Mouse (Mus musculus) intestine, embryonic 14.5 days (tissue): ENCODE data around the gene Pip5kl1. TPM values are rescaled to one million over a fixed set of nuclear protein-coding genes. Genes with fewer than 3 reads are reported as not detected.

Experiments used
- ATAC-seq: fragments of 200-750 bp; cut with Nextera tagmentation; replicated peaks from 2 replicates; pipeline ENCODE4 v1.8.0; 2017; ENCODE audit warnings: low read depth, moderate number of reproducible peaks, moderate TSS enrichment, moderate library complexity; ENCODE audit not compliant: low FRiP score, low TSS enrichment
- DNase-seq: peaks from one replicate; pipeline ENCODE4 v3.0.0-alpha.2; 2018; ENCODE audit warnings: low spot score
- H3K27ac ChIP-seq: fragments of 300-500 bp; sonication (generic); 2 replicates; pipeline ENCODE4 v1.5.1; 2014; ENCODE audit warnings: low read depth, mild to moderate bottlenecking, control low read depth
- H3K27me3 ChIP-seq: fragments of 300-500 bp; sonication (generic); replicated peaks from 2 replicates; pipeline ENCODE4 v1.6.1; 2014; ENCODE audit warnings: low read length, control low read depth; ENCODE audit not compliant: control insufficient read depth, insufficient read depth
- H3K36me3 ChIP-seq: fragments of 300-500 bp; sonication (generic); 2 replicates; pipeline ENCODE4 v1.6.1; 2014; ENCODE audit warnings: low read length, control low read depth; ENCODE audit not compliant: control insufficient read depth, insufficient read depth
- H3K4me1 ChIP-seq: fragments of 300-500 bp; sonication (generic); replicated peaks from 2 replicates; pipeline ENCODE4 v1.6.1; 2014; ENCODE audit warnings: low read length, control low read depth, mixed read lengths; ENCODE audit not compliant: control insufficient read depth, insufficient read depth
- H3K4me2 ChIP-seq: fragments of 300-500 bp; sonication (generic); 2 replicates; pipeline ENCODE4 v1.6.1; 2014; ENCODE audit warnings: low read length
- H3K4me3 ChIP-seq: fragments of 300-500 bp; sonication (generic); 2 replicates; pipeline ENCODE4 v1.5.1; 2014; ENCODE audit warnings: low read depth, low read length, control low read depth, mixed read lengths
- H3K9ac ChIP-seq: fragments of 300-500 bp; sonication (generic); 2 replicates; pipeline ENCODE4 v1.6.1; 2014; ENCODE audit warnings: mild to moderate bottlenecking, low read length
- H3K9me3 ChIP-seq: fragments of 300-500 bp; sonication (generic); 2 replicates; pipeline ENCODE4 v1.6.1; 2016; ENCODE audit warnings: low read length, control low read depth; ENCODE audit not compliant: control insufficient read depth
- WGBS: fragments of 180-500 bp; shearing (Covaris S2); extraction: QIAGEN DNeasy Blood & Tissue Kit; methylation state at CpG from one replicate; pipeline ENCODE4 v1.1.7; 2014; 5-methylcytosine and 5-hydroxymethylcytosine counted together
- polyA plus RNA-seq: library from polyadenylated mRNA; unstranded; fragments of >200 nt; fragmentation: Nextera tagmentation; extraction: Ambion mirVana; gene quantifications from 2 replicates; pipeline ENCODE4 v1.2.1, GENCODE M21; 2014

The Pip5kl1 gene
- polyA plus RNA-seq, 1 experiment from 2014 or later = 0.89 TPM

- Histone ChIP-seq H3K4me1 (peaks cover 37% of the 10 kb centered on the region), H3K9me3 (no peaks in the 10 kb centered on the region), H3K27me3 (no peaks in the 10 kb centered on the region), H3K36me3 (no peaks in the 10 kb centered on the region), H3K4me2 (no peak overlapping the region), H3K27ac (no peak overlapping the region; the same call in 1 of the 2 replicates), H3K9ac (no peak overlapping the region), H3K4me3 (no peak overlapping the region)
- DNase-seq (no peak), ATAC-seq (no peak)
- 38% methylated on average over 9 of the region's 9 CpGs for WGBS
Observed at GRCm38 (mm10) chr2:32629276-32629976, 54.8 kb downstream of the Pip5kl1 start.

GRCm38 (mm10) chr2:32630036-32630435 is 55.4 kb downstream of the Pip5kl1 start:
- H3K36me3 ChIP-seq = no peaks in the 10 kb centered on the region
- H3K9me3 ChIP-seq = no peaks in the 10 kb centered on the region
- no peak overlapping the region for H3K4me2 ChIP-seq
- H3K4me3 ChIP-seq = no peak overlapping the region
- 80% methylated on average over 7 of the region's 9 CpGs for WGBS
- H3K9ac ChIP-seq = no peak overlapping the region
- ATAC-seq (no peak), DNase-seq (no peak)
- no peak overlapping the region for H3K27ac ChIP-seq
- peaks cover 32% of the 10 kb centered on the region for H3K4me1 ChIP-seq
- no peaks in the 10 kb centered on the region for H3K27me3 ChIP-seq

- no peak overlapping the region for H3K27ac ChIP-seq
- no peaks in the 10 kb centered on the region for H3K9me3 ChIP-seq
- no peak for ATAC-seq
- H3K4me2 ChIP-seq = no peak overlapping the region
- H3K36me3 ChIP-seq = no peaks in the 10 kb centered on the region
- H3K9ac ChIP-seq = no peak overlapping the region
- H3K4me1 ChIP-seq = peaks cover 22% of the 10 kb centered on the region
- 85% methylated on average over 10 of the region's 10 CpGs for WGBS
- DNase-seq = no peak
- H3K27me3 ChIP-seq = no peaks in the 10 kb centered on the region
- no peak overlapping the region for H3K4me3 ChIP-seq
Observed at GRCm38 (mm10) chr2:32631046-32631445, 56.4 kb downstream of the Pip5kl1 start.

- ATAC-seq = peak; percentile 49
- Histone ChIP-seq H3K27ac (0 out of 2 replicates have a peak overlapping the region, but pooled peaks have one; percentile 2), H3K27me3 (no peaks in the 10 kb centered on the region), H3K9me3 (no peaks in the 10 kb centered on the region), H3K36me3 (no peaks in the 10 kb centered on the region), H3K4me3 (no peak overlapping the region), H3K4me2 (no peak overlapping the region), H3K4me1 (peaks cover 16% of the 10 kb centered on the region), H3K9ac (no peak overlapping the region)
- WGBS = 48% methylated on average over 7 of the region's 7 CpGs
- DNase-seq = peak; percentile 90
Observed at GRCm38 (mm10) chr2:32631737-32632394, 57.3 kb downstream of the Pip5kl1 start.

Other genes starting within 250 kb of the Pip5kl1 start
- 48.4 and 53.1 TPM in 2 replicates for gene Ciz1, start 222.5 kb upstream of the Pip5kl1 start, polyA plus RNA-seq
- 22.7 TPM in 2 replicates for gene Dnm1, start 221.5 kb upstream of the Pip5kl1 start, polyA plus RNA-seq
- 35.7 and 36.8 TPM in 2 replicates for gene 1110008P14Rik, start 192.9 kb upstream of the Pip5kl1 start, polyA plus RNA-seq
- 0.93 TPM in 1 of 2 replicates, not detected in the other for gene Lcn2, start 186.5 kb upstream of the Pip5kl1 start, polyA plus RNA-seq
- gene Ptges2, start 178.9 kb upstream of the Pip5kl1 start, polyA plus RNA-seq = 36.4 and 37.0 TPM in 2 replicates
- 5.8 and 6.0 TPM in 2 replicates for gene Naif1, start 124.3 kb upstream of the Pip5kl1 start, polyA plus RNA-seq
- gene Slc25a25, start 123.4 kb upstream of the Pip5kl1 start, polyA plus RNA-seq = 17.8 and 18.2 TPM in 2 replicates
- 10.3 and 11.4 TPM in 2 replicates for gene Fam102a, start 39.5 kb upstream of the Pip5kl1 start, polyA plus RNA-seq
- 118 and 121 TPM in 2 replicates for gene Dpm2, start 3.9 kb upstream of the Pip5kl1 start, polyA plus RNA-seq
- 0.15 and 0.35 TPM in 2 replicates for gene 9430097D07Rik, start 887 bp downstream of the Pip5kl1 start, polyA plus RNA-seq
- 15.5 and 20.3 TPM in 2 replicates for gene St6galnac4, start 12.3 kb downstream of the Pip5kl1 start, polyA plus RNA-seq
- 5.7 and 6.9 TPM in 2 replicates for gene St6galnac6, start 24.9 kb downstream of the Pip5kl1 start, polyA plus RNA-seq
- gene Ak1, start 47.0 kb downstream of the Pip5kl1 start, polyA plus RNA-seq = 22.8 and 24.6 TPM in 2 replicates
- gene Eng, start 71.8 kb downstream of the Pip5kl1 start, polyA plus RNA-seq = 59.5 and 61.4 TPM in 2 replicates
- 32.9 and 35.6 TPM in 2 replicates for gene Fpgs, start 129.3 kb downstream of the Pip5kl1 start, polyA plus RNA-seq
- 83.8 and 85.2 TPM in 2 replicates for gene Cdk9, start 138.3 kb downstream of the Pip5kl1 start, polyA plus RNA-seq
- 32.5 and 32.7 TPM in 2 replicates for gene Sh2d3c, start 146.3 kb downstream of the Pip5kl1 start, polyA plus RNA-seq
- 0.38 and 0.75 TPM in 2 replicates for gene 6330409D20Rik, start 166.2 kb downstream of the Pip5kl1 start, polyA plus RNA-seq
- gene Tor2a, start 182.4 kb downstream of the Pip5kl1 start, polyA plus RNA-seq = 71.1 and 74.8 TPM in 2 replicates
- 0.13 and 0.20 TPM in 2 replicates for gene Ttc16, start 200.8 kb downstream of the Pip5kl1 start, polyA plus RNA-seq
- 4.4 and 5.1 TPM in 2 replicates for gene Ptrh1, start 201.0 kb downstream of the Pip5kl1 start, polyA plus RNA-seq
- 0.31 and 0.65 TPM in 2 replicates for gene Cfap157, start 209.6 kb downstream of the Pip5kl1 start, polyA plus RNA-seq